24 mouse cellular contexts compared by ENCODE assay signal in genomic region chr6:30983021-30983420, GRCm38 (mm10). TPM values are rescaled to one million over a fixed set of nuclear protein-coding genes. Genes with fewer than 3 reads are reported as not detected.
DNase-seq lines count a peak whose midpoint lies in the region; ATAC-seq and TF ChIP-seq lines count a peak whose summit lies in the region.
"Had no signal": no experiment of that assay in that cellular context is flagged by ENCODE, and none has a peak within 500 bp of the region (broad histone marks: within the 10 kb centered on the region; RNA-seq: fewer than 3 reads in every experiment).

No protein-coding gene starts in this region.

- WGBS in hindbrain, embryonic 10.5 days, result 72% methylated on average over 4 of the region's 4 CpGs
- 73% methylated on average over 4 of the region's 4 CpGs for WGBS in hindbrain, embryonic 11.5 days
- 61% methylated on average over 4 of the region's 4 CpGs for WGBS in lung, embryonic 14.5 days
- 77% methylated on average over 4 of the region's 4 CpGs for WGBS in embryonic facial prominence, embryonic 10.5 days

- H3K36me3 ChIP-seq in hindbrain, embryonic 10.5 days, result no peaks in the 10 kb centered on the region
- H3K36me3 ChIP-seq in hindbrain, embryonic 11.5 days (ENCODE audit: control insufficient read depth, insufficient read depth, low read length), result no peaks in the 10 kb centered on the region
- H3K36me3 ChIP-seq in lung, embryonic 14.5 days (ENCODE audit: insufficient read depth), result no peaks in the 10 kb centered on the region
- no peaks in the 10 kb centered on the region for H3K36me3 ChIP-seq in embryonic facial prominence, embryonic 10.5 days (replicated peaks)
- H3K36me3 ChIP-seq: embryonic facial prominence, embryonic 15.5 days; hindbrain, embryonic 15.5 days; lung, embryonic 15.5 days; midbrain, embryonic 12.5 days had no signal

- peak overlapping the region; percentile 31 for H3K27ac ChIP-seq in hindbrain, embryonic 10.5 days
- H3K27ac ChIP-seq in hindbrain, embryonic 11.5 days (ENCODE audit: low read depth, low read length), result no peak overlapping the region
- H3K27ac ChIP-seq in lung, embryonic 14.5 days (ENCODE audit: low read depth), result no peak overlapping the region
- H3K27ac ChIP-seq in embryonic facial prominence, embryonic 10.5 days (replicated peaks), result peak overlapping the region; percentile 5
- H3K27ac ChIP-seq: lung, embryonic 15.5 days; macrophage; midbrain, embryonic 12.5 days had no signal

- ATAC-seq in hindbrain, embryonic 11.5 days (ENCODE audit: low FRiP score), result no peak
- no peak for ATAC-seq in lung, embryonic 14.5 days (ENCODE audit: insufficient read depth)
- ATAC-seq: Patski had no signal

- no peak overlapping the region for H3K9ac ChIP-seq in hindbrain, embryonic 11.5 days (ENCODE audit: low read depth, low read length)
- no peak overlapping the region for H3K9ac ChIP-seq in lung, embryonic 14.5 days
- H3K9ac ChIP-seq: embryonic facial prominence, embryonic 15.5 days; midbrain, embryonic 12.5 days had no signal

- H3K4me1 ChIP-seq in hindbrain, embryonic 10.5 days (replicated peaks), result peaks cover 11% of the 10 kb centered on the region; the same call in 1 of the 2 replicates
- H3K4me1 ChIP-seq in hindbrain, embryonic 11.5 days (replicated peaks; ENCODE audit: control insufficient read depth, insufficient read depth, low read length), result no peaks in the 10 kb centered on the region
- no peaks in the 10 kb centered on the region for H3K4me1 ChIP-seq in lung, embryonic 14.5 days (ENCODE audit: insufficient read depth)
- 0 out of 2 replicates have a peak, but pooled peaks cover 10% of the 10 kb centered on the region for H3K4me1 ChIP-seq in embryonic facial prominence, embryonic 10.5 days
- H3K4me1 ChIP-seq: midbrain, embryonic 12.5 days had no signal

- no peak for TF ChIP-seq CTCF in lung, embryonic 14.5 days (IDR thresholded peaks at IDR 0.05; ENCODE audit: low read depth)

- H3K4me2 ChIP-seq in hindbrain, embryonic 11.5 days (replicated peaks; ENCODE audit: low read depth, low read length), result no peak overlapping the region
- peak overlapping the region; percentile 57; the same call in 1 of the 2 replicates for H3K4me2 ChIP-seq in lung, embryonic 14.5 days

- no peak overlapping the region for H3K4me3 ChIP-seq in hindbrain, embryonic 10.5 days
- no peak overlapping the region for H3K4me3 ChIP-seq in hindbrain, embryonic 11.5 days (ENCODE audit: low read depth, low read length)
- no peak overlapping the region for H3K4me3 ChIP-seq in lung, embryonic 14.5 days (ENCODE audit: low read depth, low read length)
- no peak overlapping the region for H3K4me3 ChIP-seq in embryonic facial prominence, embryonic 10.5 days

- H3K27me3 ChIP-seq in hindbrain, embryonic 10.5 days (ENCODE audit: insufficient read depth, poor library complexity, severe bottlenecking), result no peaks in the 10 kb centered on the region
- no peaks in the 10 kb centered on the region for H3K27me3 ChIP-seq in hindbrain, embryonic 11.5 days (ENCODE audit: control insufficient read depth, insufficient read depth, low read length)
- H3K27me3 ChIP-seq in lung, embryonic 14.5 days (ENCODE audit: insufficient read depth, low read length), result no peaks in the 10 kb centered on the region
- no peaks in the 10 kb centered on the region for H3K27me3 ChIP-seq in embryonic facial prominence, embryonic 10.5 days (replicated peaks; ENCODE audit: low read depth, poor library complexity, severe bottlenecking)
- H3K27me3 ChIP-seq: embryonic facial prominence, embryonic 15.5 days; hindbrain, embryonic 15.5 days; lung, embryonic 15.5 days; midbrain, embryonic 12.5 days; Patski had no signal

- H3K9me3 ChIP-seq in hindbrain, embryonic 10.5 days, result no peaks in the 10 kb centered on the region
- H3K9me3 ChIP-seq in hindbrain, embryonic 11.5 days (ENCODE audit: control insufficient read depth, low read length), result no peaks in the 10 kb centered on the region
- no peaks in the 10 kb centered on the region for H3K9me3 ChIP-seq in lung, embryonic 14.5 days (ENCODE audit: low read depth, low read length)
- no peaks in the 10 kb centered on the region for H3K9me3 ChIP-seq in embryonic facial prominence, embryonic 10.5 days
- H3K9me3 ChIP-seq: embryonic facial prominence, embryonic 15.5 days; hindbrain, embryonic 15.5 days; lung, embryonic 15.5 days; midbrain, embryonic 12.5 days had no signal

- DNase-seq in cerebellum, postnatal 10 days, result peak; percentile 10 to 20
- DNase-seq in cerebellum, postnatal 36 days, result no peak
- DNase-seq in hindbrain, embryonic 10.5 days (ENCODE audit: low spot score), result no peak
- DNase-seq in hindbrain, embryonic 11.5 days (ENCODE audit: low spot score), result no peak
- DNase-seq in lung, embryonic 14.5 days, result no peak
- no peak for DNase-seq in lung, adult 18-20 months
- DNase-seq in embryonic facial prominence, embryonic 10.5 days (ENCODE audit: low spot score), result no peak
- no peak for DNase-seq in thymus, postnatal 0 days (ENCODE audit: low spot score)
- DNase-seq: adrenal gland, adult 8-10 months; cerebellum, adult 9-11 months; gastrocnemius, postnatal 10 days; heart, adult 18-20 months; heart, postnatal 14 days; liver; right cerebral cortex, postnatal 4 days; thymus, postnatal 14 days had no signal

RNA-seq across cellular contexts. Expression of gene Klf14, which starts 24.1 kb away (rescaled TPM):
- polyA plus RNA-seq in hindbrain, embryonic 10.5 days (2016; fragmentation: Nextera tagmentation; extraction: Ambion mirVana), result 0.48 and 0.75 TPM in 2 replicates
- 0.45 and 0.63 TPM in 2 replicates for polyA plus RNA-seq in hindbrain, embryonic 11.5 days (2014; fragmentation: Nextera tagmentation; extraction: Ambion mirVana)
- polyA plus RNA-seq in lung, embryonic 14.5 days (2014; fragmentation: Nextera tagmentation; extraction: Ambion mirVana), result 1.2 and 1.3 TPM in 2 replicates
- 1.1 and 1.7 TPM in 2 replicates for polyA plus RNA-seq in embryonic facial prominence, embryonic 10.5 days (2016; fragmentation: Nextera tagmentation; extraction: Ambion mirVana)
- polyA plus RNA-seq in thymus, postnatal 0 days (2015; fragmentation: Nextera tagmentation; extraction: Ambion mirVana), result 0.83 and 1.1 TPM in 2 replicates
- polyA plus RNA-seq: kidney, adult 2 months; large intestine, adult 2 months; macrophage; Patski had no signal

Comparison
In these comparisons a context has a peak if more than half of its experiments do, and no peak if none do; other contexts are left out.
1. DNase-seq: peak in cerebellum, postnatal 10 days (2 of 2); none in cerebellum, postnatal 36 days (0 of 2), hindbrain, embryonic 10.5 days (single experiment), hindbrain, embryonic 11.5 days (single experiment), lung, embryonic 14.5 days (single experiment), lung, adult 18-20 months (0 of 2), embryonic facial prominence, embryonic 10.5 days (single experiment) and thymus, postnatal 0 days (single experiment).
2. H3K27ac ChIP-seq: peak in hindbrain, embryonic 10.5 days (single experiment) and embryonic facial prominence, embryonic 10.5 days (single experiment); none in hindbrain, embryonic 11.5 days (single experiment) and lung, embryonic 14.5 days (single experiment).